16 mouse cellular contexts compared by ENCODE assay signal in the genomic region with DNA sequence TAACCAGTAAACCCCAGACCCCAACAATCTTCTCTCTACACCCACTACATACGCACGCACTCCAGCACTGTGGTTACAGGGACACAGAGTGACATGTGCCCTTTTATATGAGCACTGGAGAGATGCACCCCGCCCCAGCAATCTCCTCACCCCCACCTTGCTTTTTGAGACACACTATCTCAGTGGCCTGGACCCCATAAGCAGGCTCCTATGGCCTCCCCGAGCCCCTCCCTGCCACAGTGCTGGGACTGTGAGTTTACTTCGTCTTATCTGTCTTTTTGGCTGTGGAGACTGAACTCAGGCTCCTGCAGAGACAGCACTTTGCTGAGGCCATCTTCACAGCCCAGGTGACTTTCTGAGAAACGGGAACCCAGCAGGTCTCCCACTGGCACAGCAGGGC.
"Had no signal": no experiment of that assay in that cellular context is flagged by ENCODE, and none has a peak within 500 bp of the region (broad histone marks: within the 10 kb centered on the region; RNA-seq: fewer than 3 reads in every experiment).

No protein-coding gene starts in this region.

- DNase-seq: kidney, adult 11 months; kidney, adult 9 months; kidney, postnatal 36 days; layer of hippocampus, adult 9-11 months; layer of hippocampus, postnatal 36 days; lung, adult 2 months; lung, postnatal 4 days; midbrain, embryonic 14.5 days; thymus, postnatal 4 days had no signal

- H3K4me1 ChIP-seq: neural tube, embryonic 15.5 days had no signal

- H3K4me2 ChIP-seq: neural tube, embryonic 15.5 days had no signal

- ATAC-seq: lung, postnatal 0 days had no signal

- H3K27me3 ChIP-seq: megakaryocyte, embryonic 14.5 days; neural tube, embryonic 15.5 days had no signal

- H3K4me3 ChIP-seq: limb, embryonic 10.5 days; megakaryocyte, embryonic 14.5 days; myocyte; neural tube, embryonic 15.5 days had no signal

- H3K9me3 ChIP-seq: limb, embryonic 10.5 days; megakaryocyte, embryonic 14.5 days; neural tube, embryonic 15.5 days had no signal

- H3K9ac ChIP-seq: neural tube, embryonic 15.5 days had no signal

- H3K27ac ChIP-seq: kidney, postnatal 0 days; limb, embryonic 10.5 days; neural tube, embryonic 15.5 days; stomach, postnatal 0 days had no signal
